Mouse (Mus musculus) kidney, embryonic 16.5 days (tissue): ENCODE data around the gene Rtp3. TPM values are rescaled to one million over a fixed set of nuclear protein-coding genes. Genes with fewer than 3 reads are reported as not detected.

Experiments used
- ATAC-seq: fragments of 200-750 bp; cut with Nextera tagmentation; 2 replicates; pipeline ENCODE4 v1.8.0; 2017; ENCODE audit warnings: moderate TSS enrichment; ENCODE audit not compliant: low FRiP score, low TSS enrichment
- H3K27ac ChIP-seq: fragments of 300-500 bp; sonication (generic); 2 replicates; pipeline ENCODE4 v1.5.1; 2014; ENCODE audit warnings: low read length
- H3K27me3 ChIP-seq: fragments of 300-500 bp; sonication (generic); 2 replicates; pipeline ENCODE4 v1.6.1; 2014; ENCODE audit warnings: low read length, control low read depth, mixed read lengths; ENCODE audit not compliant: insufficient read depth
- H3K36me3 ChIP-seq: fragments of 300-500 bp; sonication (generic); 2 replicates; pipeline ENCODE4 v1.6.1; 2014; ENCODE audit warnings: low read length, control low read depth, mixed read lengths; ENCODE audit not compliant: insufficient read depth
- H3K4me1 ChIP-seq: fragments of 300-500 bp; sonication (generic); 2 replicates; pipeline ENCODE4 v1.6.1; 2014; ENCODE audit warnings: low read length, control low read depth, mixed read lengths; ENCODE audit not compliant: insufficient read depth
- H3K4me2 ChIP-seq: fragments of 300-500 bp; sonication (generic); replicated peaks from 2 replicates; pipeline ENCODE4 v1.6.1; 2014; ENCODE audit warnings: low read depth, low read length
- H3K4me3 ChIP-seq: fragments of 300-500 bp; sonication (generic); 2 replicates; pipeline ENCODE4 v1.5.1; 2014; ENCODE audit warnings: mild to moderate bottlenecking, low read length
- H3K9ac ChIP-seq: fragments of 300-500 bp; sonication (generic); replicated peaks from 2 replicates; pipeline ENCODE4 v1.6.1; 2014; ENCODE audit warnings: low read length
- H3K9me3 ChIP-seq: fragments of 300-500 bp; sonication (generic); 2 replicates; pipeline ENCODE4 v1.6.1; 2016; ENCODE audit warnings: low read length, control low read depth
- WGBS: fragments of 180-500 bp; shearing (Covaris S2); extraction: QIAGEN DNeasy Blood & Tissue Kit; methylation state at CpG from one replicate; pipeline ENCODE4 v1.1.7; 2014; 5-methylcytosine and 5-hydroxymethylcytosine counted together
- polyA plus RNA-seq: library from polyadenylated mRNA; unstranded; fragments of >200 nt; fragmentation: Nextera tagmentation; extraction: Ambion mirVana; gene quantifications from 2 replicates; pipeline ENCODE4 v1.2.1, GENCODE M21; 2015

The Rtp3 gene
- polyA plus RNA-seq, 1 experiment from 2014 or later = 0.44 TPM

DNA sequence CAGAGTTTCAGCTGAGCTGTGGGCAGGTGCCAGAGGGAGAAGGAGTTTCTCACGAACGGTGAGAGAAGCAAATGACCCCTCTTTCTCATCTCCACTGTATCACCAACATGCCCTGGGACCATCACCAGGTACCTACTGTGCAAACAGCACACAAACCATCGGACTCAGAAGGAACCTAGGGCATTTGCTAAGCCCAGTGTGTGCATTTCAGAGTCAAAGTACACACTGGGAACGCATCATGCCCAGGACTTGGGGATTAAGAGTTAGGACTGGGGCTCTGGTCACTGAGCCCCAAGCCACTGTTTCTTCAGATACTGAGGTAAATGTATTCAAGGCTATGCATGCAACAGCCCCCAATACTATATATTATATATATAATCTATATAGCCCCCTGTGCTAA, 3.1 kb downstream of the Rtp3 start:
- H3K9ac ChIP-seq = no peak overlapping the region
- H3K9me3 ChIP-seq = no peaks in the 10 kb centered on the region

DNA sequence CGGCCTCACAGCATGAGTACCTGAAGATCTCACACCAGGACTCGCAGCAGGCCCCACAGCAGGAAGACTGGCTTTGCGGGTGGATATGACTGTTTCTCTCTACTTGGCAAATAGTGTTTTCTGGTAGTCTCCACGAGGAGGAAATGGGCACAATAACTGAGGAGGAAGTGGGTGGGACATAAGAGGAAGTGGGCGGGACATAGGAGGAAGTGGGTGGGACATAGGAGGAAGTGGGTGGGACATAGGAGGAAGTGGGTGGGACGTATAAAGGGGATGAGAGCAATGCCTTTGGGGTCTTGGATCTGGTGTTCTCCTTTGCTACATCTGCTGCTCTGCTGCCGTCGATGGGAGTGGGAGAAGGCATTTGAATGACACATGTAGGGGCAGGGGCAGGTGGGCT, 4.4 kb downstream of the Rtp3 start:
- H3K4me2 ChIP-seq = no peak overlapping the region
- H3K4me1 ChIP-seq = no peaks in the 10 kb centered on the region
- no peaks in the 10 kb centered on the region for H3K27me3 ChIP-seq
- no peak overlapping the region for H3K4me3 ChIP-seq
- H3K9me3 ChIP-seq = no peaks in the 10 kb centered on the region
- no peak overlapping the region for H3K27ac ChIP-seq
- no peak for ATAC-seq
- WGBS = 84% methylated on average over 8 of the region's 8 CpGs
- H3K9ac ChIP-seq = no peak overlapping the region
- no peaks in the 10 kb centered on the region for H3K36me3 ChIP-seq

More for the DNA sequence above, 3.1 kb downstream of the Rtp3 start:
- no peak overlapping the region for H3K27ac ChIP-seq
- no peak overlapping the region for H3K4me3 ChIP-seq
- H3K27me3 ChIP-seq = no peaks in the 10 kb centered on the region
- no peak for ATAC-seq
- WGBS = 81% methylated on average over 4 of the region's 4 CpGs
- no peak overlapping the region for H3K4me2 ChIP-seq
- no peaks in the 10 kb centered on the region for H3K36me3 ChIP-seq
- no peaks in the 10 kb centered on the region for H3K4me1 ChIP-seq

DNA sequence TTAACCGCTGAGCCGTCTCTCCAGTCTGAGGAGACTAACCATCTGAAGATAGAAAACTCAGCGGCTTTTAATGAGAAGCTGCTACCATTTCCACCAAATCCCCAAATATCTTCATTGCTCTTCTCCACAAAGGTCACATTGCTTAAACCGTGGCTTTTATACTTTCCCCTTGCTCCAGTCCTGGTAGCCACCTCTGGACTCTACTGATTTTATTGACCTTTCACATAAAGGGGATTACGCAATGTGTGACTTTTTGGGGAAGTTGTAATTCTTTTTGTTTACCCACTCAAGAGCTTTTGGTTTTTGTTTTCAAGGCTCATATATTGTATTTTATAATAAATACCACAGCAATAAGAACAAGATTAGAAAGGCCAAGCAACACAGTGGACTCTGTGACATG, 4.8 kb downstream of the Rtp3 start:
- no peaks in the 10 kb centered on the region for H3K9me3 ChIP-seq
- no peak overlapping the region for H3K4me2 ChIP-seq
- ATAC-seq = no peak
- 95% methylated on average over 5 of the region's 5 CpGs for WGBS
- H3K36me3 ChIP-seq = no peaks in the 10 kb centered on the region
- no peaks in the 10 kb centered on the region for H3K27me3 ChIP-seq
- no peaks in the 10 kb centered on the region for H3K4me1 ChIP-seq
- H3K4me3 ChIP-seq = no peak overlapping the region
- no peak overlapping the region for H3K9ac ChIP-seq
- H3K27ac ChIP-seq = no peak overlapping the region

DNA sequence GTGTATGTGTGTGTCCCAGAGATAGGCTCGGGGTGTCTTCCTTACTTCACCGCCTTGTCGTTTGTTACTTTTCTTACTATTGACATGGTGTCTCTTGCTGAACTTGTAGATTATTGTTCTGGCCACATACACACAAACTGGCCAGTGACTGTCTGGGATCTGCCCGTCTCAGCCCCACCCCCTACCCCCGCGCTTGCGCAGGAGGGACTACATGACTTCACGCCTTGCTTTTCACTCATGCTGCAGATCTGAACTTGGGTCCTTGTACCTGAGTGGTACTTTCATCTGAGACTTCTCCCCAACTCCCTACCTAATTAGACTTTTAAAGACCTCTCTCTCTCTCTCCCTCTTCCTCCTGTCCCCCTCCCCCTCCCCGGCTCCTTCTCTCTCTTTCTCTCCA, 6.3 kb downstream of the Rtp3 start:
- Histone ChIP-seq H3K9ac (no peak overlapping the region), H3K36me3 (no peaks in the 10 kb centered on the region), H3K27me3 (no peaks in the 10 kb centered on the region), H3K4me1 (no peaks in the 10 kb centered on the region), H3K4me3 (no peak overlapping the region), H3K27ac (no peak overlapping the region), H3K4me2 (no peak overlapping the region), H3K9me3 (no peaks in the 10 kb centered on the region)
- no peak for ATAC-seq
- WGBS = 94% methylated on average over 9 of the region's 9 CpGs

DNA sequence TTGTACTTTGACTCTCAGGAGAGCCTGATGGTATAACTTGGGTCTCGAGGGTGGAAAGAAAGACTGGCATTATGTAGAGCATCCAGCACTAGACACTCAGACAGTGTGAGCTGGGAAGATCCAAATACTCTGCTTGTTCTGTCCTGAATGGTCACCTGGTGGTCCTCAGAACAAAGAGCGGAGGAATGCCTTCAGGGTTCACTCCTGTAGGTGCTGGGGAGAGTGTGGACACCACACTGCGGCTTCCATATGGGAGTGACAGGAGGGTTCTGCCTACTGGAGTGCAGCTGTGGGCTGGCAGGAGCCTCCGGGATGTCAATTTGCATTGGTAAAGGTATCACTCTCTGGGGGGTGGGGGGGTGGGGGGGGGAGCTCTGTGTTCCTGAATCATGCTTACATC, 8.0 kb downstream of the Rtp3 start:
- no peak for ATAC-seq
- Histone ChIP-seq H3K27ac (no peak overlapping the region), H3K36me3 (no peaks in the 10 kb centered on the region), H3K27me3 (no peaks in the 10 kb centered on the region), H3K4me1 (no peaks in the 10 kb centered on the region), H3K9ac (no peak overlapping the region), H3K4me2 (no peak overlapping the region), H3K9me3 (no peaks in the 10 kb centered on the region), H3K4me3 (no peak overlapping the region)
- WGBS = 65% methylated on average over 4 of the region's 4 CpGs

DNA sequence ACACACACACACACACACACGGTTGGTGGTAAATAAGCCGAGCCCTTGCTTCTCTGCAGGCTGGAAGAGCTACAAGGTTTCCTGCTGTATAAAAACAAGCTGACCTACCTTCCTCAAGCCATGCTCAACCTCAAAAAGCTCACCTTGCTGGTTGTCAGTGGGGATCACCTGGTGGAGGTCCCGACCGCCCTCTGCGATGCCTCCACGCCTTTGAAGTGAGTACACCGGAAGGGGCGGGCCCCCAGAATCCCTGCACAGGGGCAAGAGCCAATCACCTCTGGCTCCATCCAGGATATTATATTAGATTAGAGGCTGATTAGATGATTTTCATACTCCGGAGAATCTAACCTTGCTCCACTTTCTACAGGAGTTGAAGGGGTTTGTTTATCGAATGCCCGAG, 11.0 kb downstream of the Rtp3 start:
- Histone ChIP-seq H3K36me3 (no peaks in the 10 kb centered on the region), H3K9me3 (no peaks in the 10 kb centered on the region), H3K27me3 (no peaks in the 10 kb centered on the region), H3K9ac (no peak overlapping the region), H3K4me2 (no peak overlapping the region), H3K27ac (no peak overlapping the region), H3K4me1 (no peaks in the 10 kb centered on the region), H3K4me3 (no peak overlapping the region)
- 94% methylated on average over 11 of the region's 11 CpGs for WGBS
- no peak for ATAC-seq

DNA sequence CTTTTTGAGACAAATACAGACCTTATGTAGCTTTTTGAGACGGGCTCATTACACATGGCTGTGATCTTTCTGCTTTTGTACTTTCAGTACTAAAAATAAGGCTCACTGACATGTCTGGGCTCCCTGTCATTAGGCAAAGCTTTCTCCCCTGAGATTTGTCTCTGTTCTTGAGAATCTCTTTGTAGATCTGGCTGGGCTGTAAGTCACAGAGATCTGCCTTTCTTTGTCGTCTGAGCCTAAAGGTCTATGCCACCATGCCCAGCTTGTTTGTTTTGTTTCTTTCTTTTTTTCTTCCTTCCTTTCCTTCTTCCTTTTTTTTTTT, 24.5 kb downstream of the Rtp3 start:
- no peak overlapping the region for H3K4me2 ChIP-seq
- H3K27ac ChIP-seq = no peak overlapping the region
- no peak for ATAC-seq
- no peak overlapping the region for H3K4me3 ChIP-seq
- 71% methylated on average over 2 of the region's 2 CpGs for WGBS
- no peaks in the 10 kb centered on the region for H3K9me3 ChIP-seq
- H3K4me1 ChIP-seq = no peaks in the 10 kb centered on the region
- no peaks in the 10 kb centered on the region for H3K27me3 ChIP-seq
- H3K36me3 ChIP-seq = no peaks in the 10 kb centered on the region
- no peak overlapping the region for H3K9ac ChIP-seq

DNA sequence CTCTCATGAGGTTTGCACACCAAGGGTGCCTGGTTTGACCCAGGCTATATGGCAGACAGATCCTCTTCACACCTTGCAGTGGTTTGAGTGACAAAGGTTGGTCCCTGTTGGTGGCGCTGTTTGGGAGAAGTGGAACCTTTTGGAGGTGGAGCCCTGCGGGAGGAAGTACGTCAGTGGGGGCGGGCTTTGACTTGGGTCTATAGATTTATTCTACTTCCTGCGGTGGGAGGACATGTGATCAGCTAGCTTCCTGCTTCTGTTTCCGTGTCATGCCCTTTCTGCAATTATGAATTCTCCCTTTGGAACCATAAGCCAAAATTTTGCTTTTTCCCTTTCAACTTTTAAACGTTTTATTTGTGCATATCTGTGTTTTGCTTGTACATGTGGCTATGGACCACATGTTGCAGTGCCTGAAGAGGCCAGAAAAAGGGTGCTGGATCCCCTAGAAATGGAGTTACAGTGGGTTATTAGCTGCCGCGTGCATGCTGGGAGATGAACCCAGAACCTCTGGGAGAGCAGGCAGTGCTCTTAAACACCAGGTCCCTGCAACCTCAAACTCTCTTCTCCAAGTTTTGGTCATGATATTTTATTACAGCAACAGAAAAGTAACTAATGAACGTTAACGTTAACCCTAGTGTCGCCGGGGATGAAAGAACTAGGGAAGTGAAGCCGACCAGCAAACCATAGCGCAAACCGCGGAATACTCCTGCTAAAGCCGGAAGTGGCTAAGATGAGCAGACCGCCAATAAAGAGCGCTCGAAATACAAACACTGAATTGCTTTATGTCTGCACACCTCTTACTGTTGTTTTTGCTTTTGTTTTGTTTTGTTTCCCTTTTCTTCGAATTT, 25.1 kb downstream of the Rtp3 start:
- no peaks in the 10 kb centered on the region for H3K4me1 ChIP-seq
- no peak for ATAC-seq
- no peak overlapping the region for H3K4me3 ChIP-seq
- no peak overlapping the region for H3K9ac ChIP-seq
- no peaks in the 10 kb centered on the region for H3K36me3 ChIP-seq
- no peaks in the 10 kb centered on the region for H3K27me3 ChIP-seq
- no peaks in the 10 kb centered on the region for H3K9me3 ChIP-seq
- WGBS = 83% methylated on average over 22 of the region's 22 CpGs
- no peak overlapping the region for H3K4me2 ChIP-seq
- no peak overlapping the region for H3K27ac ChIP-seq

DNA sequence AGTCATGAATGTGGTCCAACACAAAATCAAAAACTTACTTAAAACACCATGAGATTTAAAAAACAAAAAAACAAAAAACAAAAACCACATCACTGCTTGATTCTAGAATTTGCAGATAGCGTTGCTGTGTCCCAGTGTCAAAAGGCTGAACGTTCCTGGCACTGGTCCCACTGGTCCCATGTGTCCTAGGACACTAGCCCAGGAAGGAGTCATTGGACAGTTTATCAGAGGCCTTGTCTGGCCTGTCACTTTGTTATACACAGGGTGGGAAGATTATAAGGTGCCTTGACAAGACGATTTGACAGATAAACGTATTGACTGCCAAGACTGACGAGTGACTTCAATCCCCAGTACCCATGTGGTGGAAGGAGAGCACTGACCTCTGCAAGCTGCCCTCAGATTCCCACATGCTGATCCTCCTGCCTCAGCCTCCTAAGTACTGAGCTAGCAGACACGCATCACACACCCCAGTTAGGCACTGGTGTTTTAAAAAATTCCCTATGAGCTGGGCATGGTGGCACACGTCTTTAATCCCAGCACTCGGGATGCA, 26.7 kb downstream of the Rtp3 start:
- Histone ChIP-seq H3K4me2 (no peak overlapping the region), H3K4me3 (no peak overlapping the region), H3K27ac (no peak overlapping the region), H3K4me1 (no peaks in the 10 kb centered on the region), H3K9ac (no peak overlapping the region), H3K27me3 (no peaks in the 10 kb centered on the region), H3K36me3 (no peaks in the 10 kb centered on the region), H3K9me3 (no peaks in the 10 kb centered on the region)
- ATAC-seq = no peak
- WGBS = 88% methylated on average over 8 of the region's 8 CpGs

DNA sequence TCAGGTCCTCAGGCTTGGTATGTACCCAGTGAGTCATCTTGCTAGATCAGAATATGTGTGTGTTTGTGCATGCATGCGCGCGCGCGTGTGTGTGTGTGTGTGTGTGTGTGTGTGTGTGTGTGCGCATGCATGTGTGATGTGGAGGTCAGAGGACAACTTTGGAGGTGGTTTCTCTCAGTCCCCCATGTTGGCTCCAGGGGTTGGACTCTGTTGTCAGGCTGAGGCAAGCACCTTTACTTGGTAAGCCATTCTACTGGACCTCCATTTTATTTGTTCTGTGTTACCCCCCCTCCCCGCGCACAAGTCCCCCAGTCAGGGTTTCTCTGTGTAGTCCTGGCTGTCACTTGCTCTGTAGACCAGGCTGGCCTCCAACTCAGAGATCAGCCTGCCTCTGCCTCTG, 29.0 kb downstream of the Rtp3 start:
- no peak overlapping the region for H3K4me2 ChIP-seq
- no peak for ATAC-seq
- H3K27ac ChIP-seq = no peak overlapping the region
- H3K27me3 ChIP-seq = no peaks in the 10 kb centered on the region
- no peak overlapping the region for H3K9ac ChIP-seq
- no peaks in the 10 kb centered on the region for H3K36me3 ChIP-seq
- 98% methylated on average over 8 of the region's 8 CpGs for WGBS
- H3K4me3 ChIP-seq = no peak overlapping the region
- no peaks in the 10 kb centered on the region for H3K4me1 ChIP-seq
- H3K9me3 ChIP-seq = no peaks in the 10 kb centered on the region
